Mouse (Mus musculus): Measurements from ENCODE around the gene Klhl41. TPM values are rescaled to one million over a fixed set of nuclear protein-coding genes. Genes with fewer than 3 reads are reported as not detected.
A peak's percentile ranks its signal among the peaks of the same experiment; 100 is the strongest.

Gene Klhl41
- polyA plus RNA-seq, 1 experiment from 2014 or later: 0.28 TPM

GRCm38 (mm10) chr2:69723519-69723825, 53.6 kb downstream of the Klhl41 start:
- H3K9ac ChIP-seq (ENCODE audit: low read length): peak overlapping the region; percentile 89
- WGBS: 1% methylated on average over 13 of the region's 13 CpGs
- no peaks in the 10 kb centered on the region for H3K27me3 ChIP-seq (ENCODE audit: control insufficient read depth, insufficient read depth, low read length)
- DNase-seq (ENCODE audit: low spot score): no peak
- peak overlapping the region; percentile 97 for H3K4me3 ChIP-seq (ENCODE audit: low read depth, low read length)
- H3K4me1 ChIP-seq (replicated peaks; ENCODE audit: control insufficient read depth, insufficient read depth): peaks cover 3% of the 10 kb centered on the region
- peak overlapping the region; percentile 92 for H3K27ac ChIP-seq (replicated peaks)
- peak overlapping the region; percentile 67 for H3K4me2 ChIP-seq (replicated peaks; ENCODE audit: low read depth)
- ATAC-seq (ENCODE audit: low FRiP score, low TSS enrichment): no peak
- no peaks in the 10 kb centered on the region for H3K9me3 ChIP-seq (ENCODE audit: control insufficient read depth, low read length)
- H3K36me3 ChIP-seq (ENCODE audit: control insufficient read depth, insufficient read depth, low read length): no peaks in the 10 kb centered on the region
- no peak for TF ChIP-seq CTCF (IDR thresholded peaks at IDR 0.05; ENCODE audit: low read depth)

Other genes starting within 250 kb of the Klhl41 start
- 0.29 TPM in 2 replicates for gene Lrp2, start 84.1 kb upstream of the Klhl41 start, polyA plus RNA-seq (2015; fragmentation: Nextera tagmentation; extraction: Ambion mirVana)
- 10.3 and 10.4 TPM in 2 replicates for gene Bbs5, start 22.9 kb upstream of the Klhl41 start, polyA plus RNA-seq (2015; fragmentation: Nextera tagmentation; extraction: Ambion mirVana)
- gene Fastkd1, start 43.4 kb downstream of the Klhl41 start, polyA plus RNA-seq (2015; fragmentation: Nextera tagmentation; extraction: Ambion mirVana): 5.6 and 5.7 TPM in 2 replicates
- gene Ppig, start 52.4 kb downstream of the Klhl41 start, polyA plus RNA-seq (2015; fragmentation: Nextera tagmentation; extraction: Ambion mirVana): 83.7 and 85.2 TPM in 2 replicates
- gene Ccdc173, start 119.5 kb downstream of the Klhl41 start, polyA plus RNA-seq (2015; fragmentation: Nextera tagmentation; extraction: Ambion mirVana): 0.70 and 0.96 TPM in 2 replicates
- gene Phospho2, start 119.5 kb downstream of the Klhl41 start, polyA plus RNA-seq (2015; fragmentation: Nextera tagmentation; extraction: Ambion mirVana): 19.0 and 19.3 TPM in 2 replicates
- 21.4 and 25.1 TPM in 2 replicates for gene Klhl23, start 151.8 kb downstream of the Klhl41 start, polyA plus RNA-seq (2015; fragmentation: Nextera tagmentation; extraction: Ambion mirVana)
- 161 and 203 TPM in 2 replicates for gene Ssb, start 191.4 kb downstream of the Klhl41 start, polyA plus RNA-seq (2015; fragmentation: Nextera tagmentation; extraction: Ambion mirVana)
- gene Mettl5, start 215.5 kb downstream of the Klhl41 start, polyA plus RNA-seq (2015; fragmentation: Nextera tagmentation; extraction: Ambion mirVana): 29.4 and 32.0 TPM in 2 replicates
- gene Ubr3, start 227.1 kb downstream of the Klhl41 start, polyA plus RNA-seq (2015; fragmentation: Nextera tagmentation; extraction: Ambion mirVana): 7.9 and 9.0 TPM in 2 replicates